Comparison of ENCODE assay signal across 12 mouse cellular contexts in genomic region chr1:87011718-87012117, GRCm38 (mm10).
DNase-seq lines count a peak whose midpoint lies in the region; ATAC-seq and TF ChIP-seq lines count a peak whose summit lies in the region.
"Had no signal": no experiment of that assay in that cellular context is flagged by ENCODE, and none has a peak within 500 bp of the region (broad histone marks: within the 10 kb centered on the region; RNA-seq: fewer than 3 reads in every experiment).

No protein-coding gene starts in this region.

- no peaks in the 10 kb centered on the region for H3K4me1 ChIP-seq in kidney, postnatal 0 days (replicated peaks; ENCODE audit: insufficient read depth, low read length)
- H3K4me1 ChIP-seq in lung, embryonic 14.5 days (ENCODE audit: insufficient read depth): peaks cover 5% of the 10 kb centered on the region; the same call in 1 of the 2 replicates
- H3K4me1 ChIP-seq in stomach, postnatal 0 days (replicated peaks; ENCODE audit: control insufficient read depth, insufficient read depth): peaks cover 2% of the 10 kb centered on the region; the same call in 1 of the 2 replicates
- H3K4me1 ChIP-seq: forebrain, embryonic 13.5 days had no signal

- no peak overlapping the region for H3K4me3 ChIP-seq in kidney, postnatal 0 days (replicated peaks; ENCODE audit: low read depth, low read length)
- no peak overlapping the region for H3K4me3 ChIP-seq in lung, embryonic 14.5 days (ENCODE audit: low read depth, low read length)
- no peak overlapping the region for H3K4me3 ChIP-seq in stomach, postnatal 0 days (ENCODE audit: low read depth, low read length)
- H3K4me3 ChIP-seq: forebrain, embryonic 13.5 days; limb, embryonic 12.5 days had no signal

- H3K9ac ChIP-seq in kidney, postnatal 0 days (ENCODE audit: low read depth, low read length): no peak overlapping the region
- no peak overlapping the region for H3K9ac ChIP-seq in lung, embryonic 14.5 days
- H3K9ac ChIP-seq in stomach, postnatal 0 days (ENCODE audit: low read length): no peak overlapping the region
- H3K9ac ChIP-seq: forebrain, embryonic 13.5 days; limb, embryonic 12.5 days had no signal

- TF ChIP-seq CTCF in kidney, postnatal 0 days (IDR thresholded peaks at IDR 0.05; ENCODE audit: low read depth): no peak
- no peak for TF ChIP-seq CTCF in lung, embryonic 14.5 days (IDR thresholded peaks at IDR 0.05; ENCODE audit: low read depth)
- TF ChIP-seq CTCF in stomach, postnatal 0 days (IDR thresholded peaks at IDR 0.05; ENCODE audit: low read depth): no peak

- H3K36me3 ChIP-seq in kidney, postnatal 0 days (ENCODE audit: insufficient read depth, low read length): no peaks in the 10 kb centered on the region
- H3K36me3 ChIP-seq in lung, embryonic 14.5 days (ENCODE audit: insufficient read depth): no peaks in the 10 kb centered on the region
- no peaks in the 10 kb centered on the region for H3K36me3 ChIP-seq in stomach, postnatal 0 days (ENCODE audit: control insufficient read depth, insufficient read depth, low read length)
- H3K36me3 ChIP-seq: limb, embryonic 12.5 days had no signal

- 49% methylated on average over 3 of the region's 3 CpGs for WGBS in kidney, postnatal 0 days
- 35% methylated on average over 3 of the region's 3 CpGs for WGBS in lung, embryonic 14.5 days
- 58% methylated on average over 3 of the region's 3 CpGs for WGBS in stomach, postnatal 0 days

- H3K27me3 ChIP-seq in kidney, postnatal 0 days (ENCODE audit: insufficient read depth, low read length): no peaks in the 10 kb centered on the region
- no peaks in the 10 kb centered on the region for H3K27me3 ChIP-seq in lung, embryonic 14.5 days (ENCODE audit: insufficient read depth, low read length)
- H3K27me3 ChIP-seq in stomach, postnatal 0 days (ENCODE audit: control insufficient read depth, insufficient read depth, low read length): no peaks in the 10 kb centered on the region
- H3K27me3 ChIP-seq: CH12.LX; forebrain, embryonic 13.5 days; limb, embryonic 12.5 days had no signal

- no peak overlapping the region for H3K4me2 ChIP-seq in kidney, postnatal 0 days (ENCODE audit: low read length)
- no peak overlapping the region for H3K4me2 ChIP-seq in lung, embryonic 14.5 days
- H3K4me2 ChIP-seq in stomach, postnatal 0 days (replicated peaks; ENCODE audit: low read depth): no peak overlapping the region
- H3K4me2 ChIP-seq: forebrain, embryonic 13.5 days; limb, embryonic 12.5 days had no signal

- H3K27ac ChIP-seq in kidney, postnatal 0 days: no peak overlapping the region
- H3K27ac ChIP-seq in lung, embryonic 14.5 days (ENCODE audit: low read depth): peak overlapping the region; percentile 60; the same call in 1 of the 2 replicates
- 0 out of 2 replicates have a peak overlapping the region, but pooled peaks have one; percentile 9 for H3K27ac ChIP-seq in stomach, postnatal 0 days (replicated peaks)
- H3K27ac ChIP-seq: forebrain, embryonic 13.5 days; hindbrain, postnatal 0 days; limb, embryonic 12.5 days had no signal

- DNase-seq in kidney, postnatal 0 days (ENCODE audit: low spot score): peak; percentile 54
- DNase-seq in kidney, postnatal 10 days: no peak
- DNase-seq in embryo, embryonic 10.5 days (ENCODE audit: low spot score): peak; percentile 47
- DNase-seq in lung, embryonic 14.5 days: peak; percentile 83
- no peak for DNase-seq in stomach, postnatal 0 days (ENCODE audit: low spot score)
- no peak for DNase-seq in gastrocnemius, postnatal 10 days
- DNase-seq in adrenal gland, postnatal 36 days: no peak
- DNase-seq: cerebellum, adult 11-12 months had no signal

- no peaks in the 10 kb centered on the region for H3K9me3 ChIP-seq in kidney, postnatal 0 days (replicated peaks; ENCODE audit: low read length)
- no peaks in the 10 kb centered on the region for H3K9me3 ChIP-seq in lung, embryonic 14.5 days (ENCODE audit: low read depth, low read length)
- H3K9me3 ChIP-seq in stomach, postnatal 0 days (ENCODE audit: control insufficient read depth, low read length): no peaks in the 10 kb centered on the region
- H3K9me3 ChIP-seq: forebrain, embryonic 13.5 days; limb, embryonic 12.5 days had no signal

- ATAC-seq in kidney, postnatal 0 days (replicated peaks; ENCODE audit: low FRiP score, low read depth): no peak; the same call in 1 of the 2 replicates
- ATAC-seq in lung, embryonic 14.5 days (ENCODE audit: insufficient read depth): peak; percentile 93
- ATAC-seq in stomach, postnatal 0 days (ENCODE audit: low FRiP score, low TSS enrichment): 0 out of 2 replicates have a peak, but pooled peaks have one; percentile 40
- ATAC-seq: forebrain, embryonic 13.5 days; hindbrain, postnatal 0 days had no signal

- TF ChIP-seq EP300 in stomach, postnatal 0 days (optimal IDR thresholded peaks at IDR 0.05): no peak

Comparison
In these comparisons a context has a peak if more than half of its experiments do, and no peak if none do; other contexts are left out.
1. DNase-seq: peak in kidney, postnatal 0 days (single experiment), embryo, embryonic 10.5 days (single experiment) and lung, embryonic 14.5 days (single experiment); none in kidney, postnatal 10 days (single experiment), stomach, postnatal 0 days (single experiment), gastrocnemius, postnatal 10 days (single experiment) and adrenal gland, postnatal 36 days (0 of 2).